Mouse (Mus musculus) MEL (cell line): Measurements from ENCODE around the gene Pold4. TPM values are rescaled to one million over a fixed set of nuclear protein-coding genes. Genes with fewer than 3 reads are reported as not detected.
A peak's percentile ranks its signal among the peaks of the same experiment; 100 is the strongest.

Experiments used
- DNase-seq: peaks from one replicate; pipeline ENCODE4 v3.0.0; 2011; ENCODE audit warnings: low read depth, low spot score
- H3K27ac ChIP-seq: 2 replicates; pipeline ENCODE4 v1.5.1; 2012; ENCODE audit warnings: low read depth, mild to moderate bottlenecking, control low read depth, low read length, moderate library complexity; ENCODE audit not compliant: control insufficient read depth
- H3K27me3 ChIP-seq, 2 experiments: fragments of 150-350 bp in 1 of 2; sonication (generic) in 1 of 2; 2 replicates each; pipeline ENCODE4 v1.6.1; 2012; ENCODE audit warnings: low read length in 2 of 2, mild to moderate bottlenecking in 2 of 2, improper control_type of control experiment in 1 of 2, moderate library complexity in 1 of 2; ENCODE audit not compliant: insufficient read depth in 2 of 2, control insufficient read depth in 1 of 2
- H3K36me3 ChIP-seq, 2 experiments: 2 replicates each; pipeline ENCODE4 v1.6.1; 2012 to 2014; ENCODE audit warnings: low read length in 2 of 2, improper control_type of control experiment in 1 of 2, inconsistent platforms in 1 of 2, mild to moderate bottlenecking in 1 of 2; ENCODE audit not compliant: insufficient read depth in 2 of 2, control insufficient read depth in 1 of 2
- H3K4me1 ChIP-seq, 2 experiments: fragments of 150-350 bp in 1 of 2; sonication (generic) in 1 of 2; 2 replicates each; pipeline ENCODE4 v1.6.1; 2012; ENCODE audit warnings: low read length in 2 of 2, improper control_type of control experiment in 1 of 2, mild to moderate bottlenecking in 1 of 2; ENCODE audit not compliant: insufficient read depth in 2 of 2, control insufficient read depth in 1 of 2
- H3K4me3 ChIP-seq, 2 experiments: fragments of 150-350 bp in 1 of 2; sonication (generic) in 1 of 2; 2 replicates each; pipeline ENCODE4 v1.5.1; 2012; ENCODE audit warnings: low read depth in 2 of 2, low read length in 2 of 2, mild to moderate bottlenecking in 2 of 2, moderate library complexity in 2 of 2, control low read depth in 1 of 2, improper control_type of control experiment in 1 of 2; ENCODE audit not compliant: control insufficient read depth in 1 of 2, insufficient read depth in 1 of 2
- H3K79me2 ChIP-seq: 2 replicates; pipeline ENCODE4 v1.6.1; 2012; ENCODE audit warnings: mild to moderate bottlenecking, low read length, moderate library complexity; ENCODE audit not compliant: control insufficient read depth, poor library complexity, insufficient read depth
- H3K9ac ChIP-seq: 2 replicates; pipeline ENCODE4 v1.6.1; 2012; ENCODE audit warnings: low read depth, mild to moderate bottlenecking, control low read depth, low read length, moderate library complexity; ENCODE audit not compliant: control insufficient read depth, poor library complexity, severe bottlenecking
- H3K9me3 ChIP-seq: fragments of 150-350 bp; sonication (generic); replicated peaks from 2 replicates; pipeline ENCODE4 v1.6.1; 2012; ENCODE audit warnings: mild to moderate bottlenecking, low read length, improper control_type of control experiment, moderate library complexity; ENCODE audit not compliant: insufficient read depth
- BHLHE40 ChIP-seq: IDR thresholded peaks from 2 replicates; pipeline ENCODE4 v1.6.1; 2012; ENCODE audit warnings: low read depth, mild to moderate bottlenecking, inconsistent platforms, low read length, improper control_type of control experiment, borderline replicate concordance
- CHD1 ChIP-seq: IDR thresholded peaks from 2 replicates; pipeline ENCODE4 v1.6.1; 2012; ENCODE audit warnings: low read depth, mild to moderate bottlenecking, inconsistent platforms, low read length, improper control_type of control experiment
- CHD2 ChIP-seq: IDR thresholded peaks from 2 replicates; pipeline ENCODE4 v1.6.1; 2011; ENCODE audit warnings: low read length, improper control_type of control experiment
- E2F4 ChIP-seq: IDR thresholded peaks from 2 replicates; pipeline ENCODE4 v1.6.1; 2011; ENCODE audit warnings: low read depth, low read length, improper control_type of control experiment, borderline replicate concordance
- ELF1 ChIP-seq: IDR thresholded peaks from 2 replicates; pipeline ENCODE4 v1.6.1; 2014; ENCODE audit warnings: low read depth, mild to moderate bottlenecking, inconsistent platforms, low read length, improper control_type of control experiment, moderate library complexity
- GABPA ChIP-seq: IDR thresholded peaks from 2 replicates; pipeline ENCODE4 v1.6.1; 2012; ENCODE audit warnings: low read depth, mild to moderate bottlenecking, inconsistent platforms, low read length, improper control_type of control experiment, moderate library complexity
- GATA1 ChIP-seq: IDR thresholded peaks from 2 replicates; pipeline ENCODE4 v1.6.1; 2011; ENCODE audit warnings: low read depth, low read length, improper control_type of control experiment
- HCFC1 ChIP-seq: IDR thresholded peaks from 2 replicates; pipeline ENCODE4 v1.6.1; 2012; ENCODE audit warnings: low read depth, mild to moderate bottlenecking, inconsistent platforms, low read length, improper control_type of control experiment, moderate library complexity
- MAZ ChIP-seq: IDR thresholded peaks from 2 replicates; pipeline ENCODE4 v1.6.1; 2012; ENCODE audit warnings: low read depth, mild to moderate bottlenecking, inconsistent platforms, low read length, improper control_type of control experiment
- MYC ChIP-seq: IDR thresholded peaks from 2 replicates; pipeline ENCODE4 v1.6.1; 2011; ENCODE audit warnings: low read depth, mild to moderate bottlenecking, low read length, improper control_type of control experiment, moderate library complexity
- NRF1 ChIP-seq: IDR thresholded peaks from 2 replicates; pipeline ENCODE4 v1.6.1; 2014; ENCODE audit warnings: low read depth, mild to moderate bottlenecking, inconsistent platforms, low read length, improper control_type of control experiment, moderate library complexity; ENCODE audit not compliant: poor library complexity, insufficient read depth, severe bottlenecking
- POLR2A ChIP-seq, 2 experiments: IDR thresholded peaks; 2 replicates each; pipeline ENCODE4 v1.6.1; 2011 to 2012; ENCODE audit warnings: low read length in 2 of 2, mild to moderate bottlenecking in 2 of 2, control low read depth in 1 of 2, improper control_type of control experiment in 1 of 2, low read depth in 1 of 2, moderate library complexity in 1 of 2; ENCODE audit not compliant: control insufficient read depth in 1 of 2, insufficient read depth in 1 of 2, poor library complexity in 1 of 2
- RAD21 ChIP-seq: IDR thresholded peaks from 2 replicates; pipeline ENCODE4 v1.6.1; 2011; ENCODE audit warnings: mild to moderate bottlenecking, low read depth, low read length, improper control_type of control experiment
- TBP ChIP-seq: IDR thresholded peaks from 2 replicates; pipeline ENCODE4 v1.8.0; 2011; ENCODE audit warnings: low read depth, low read length, improper control_type of control experiment
- TCF12 ChIP-seq: IDR thresholded peaks from 2 replicates; pipeline ENCODE4 v1.6.1; 2014; ENCODE audit warnings: low read depth, mild to moderate bottlenecking, inconsistent platforms, low read length, improper control_type of control experiment, moderate library complexity
- USF1 ChIP-seq: IDR thresholded peaks from 2 replicates; pipeline ENCODE4 v1.6.1; 2014; ENCODE audit warnings: low read depth, mild to moderate bottlenecking, inconsistent platforms, low read length, improper control_type of control experiment, moderate library complexity
- USF2 ChIP-seq, 2 experiments: IDR thresholded peaks; 2 replicates each; pipeline ENCODE4 v1.6.1; 2011 to 2012; ENCODE audit warnings: improper control_type of control experiment in 2 of 2, low read length in 2 of 2, borderline replicate concordance in 1 of 2, inconsistent platforms in 1 of 2, low read depth in 1 of 2, mild to moderate bottlenecking in 1 of 2; ENCODE audit not compliant: insufficient read depth in 1 of 2
- ZC3H11A ChIP-seq: IDR thresholded peaks from 2 replicates; pipeline ENCODE4 v1.6.1; 2012; ENCODE audit warnings: low read depth, mild to moderate bottlenecking, inconsistent platforms, low read length, improper control_type of control experiment
- ZMIZ1 ChIP-seq: IDR thresholded peaks from 2 replicates; pipeline ENCODE4 v1.6.1; 2012; ENCODE audit warnings: low read depth, mild to moderate bottlenecking, inconsistent platforms, low read length, improper control_type of control experiment, moderate library complexity
- polyA plus RNA-seq, 2 experiments: library from polyadenylated mRNA; stranded (reverse) in 1 of 2; unstranded in 1 of 2; fragments of >175 nt in 1 of 2; fragments of >200 nt in 1 of 2; gene quantifications; 2 replicates each; pipeline versions ENCODE4 v1.2.1 to v1.2.4; 2012; ENCODE audit warnings: low replicate concordance in 2 of 2, low read depth in 1 of 2; ENCODE audit not compliant: insufficient read length in 2 of 2, insufficient read depth in 1 of 2, missing spikeins in 1 of 2
- total RNA-seq: library from RNA; depleted of rRNA; stranded (reverse); fragments of 300-350 nt; gene quantifications from 2 replicates; pipeline ENCODE4 v1.2.3, GENCODE M21; 2012

Pold4 gene
- total and polyA plus RNA-seq, 3 experiments: 18.5 to 40.4 TPM; not detected in 1

- H3K27me3 ChIP-seq: peaks cover 8 to 11% of the 10 kb centered on the region in 2 experiments
- TF ChIP-seq E2F4: no peak
- no peak for TF ChIP-seq ZMIZ1
- no peak for TF ChIP-seq RAD21
- no peak for TF ChIP-seq POLR2A (IDR thresholded peaks at IDR 0.05; ENCODE audit: control insufficient read depth in 1 of 2, insufficient read depth in 1 of 2, low read depth in 1 of 2, low read length in 2 of 2, poor library complexity in 1 of 2)
- no peak for TF ChIP-seq ZC3H11A
- TF ChIP-seq GABPA: no peak
- no peak for TF ChIP-seq USF1
- TF ChIP-seq TCF12: no peak
- no peak for DNase-seq
- H3K27ac ChIP-seq: no peak overlapping the region
- no peak overlapping the region for H3K4me3 ChIP-seq
- H3K9me3 ChIP-seq: no peaks in the 10 kb centered on the region
- peaks cover 16 to 38% of the 10 kb centered on the region in 2 experiments for H3K4me1 ChIP-seq
- no peak overlapping the region for H3K9ac ChIP-seq
- peaks cover 2% of the 10 kb centered on the region; the same call in 1 of the 2 replicates for H3K79me2 ChIP-seq
- H3K36me3 ChIP-seq: peaks cover 0 to 35% of the 10 kb centered on the region in 2 experiments; a peak in 2 of 4 replicates
These were observed 12.9 kb upstream of the Pold4 start for GRCm38 (mm10) chr19:4218784-4219183.

GRCm38 (mm10) chr19:4219943-4220342 lies 11.8 kb upstream of the Pold4 start:
- H3K36me3 ChIP-seq: peaks cover 0 to 32% of the 10 kb centered on the region in 2 experiments; a peak in 2 of 4 replicates
- no peaks in the 10 kb centered on the region for H3K9me3 ChIP-seq
- TF ChIP-seq GATA1 (no peak), TBP (no peak), MAZ (no peak), CHD2 (no peak), MYC (no peak), BHLHE40 (no peak), USF2 (IDR thresholded peaks at IDR 0.05; ENCODE audit: borderline replicate concordance in 1 of 2, insufficient read depth in 1 of 2, low read depth in 1 of 2, low read length in 2 of 2) (no peak), ZC3H11A (no peak), POLR2A (IDR thresholded peaks at IDR 0.05; ENCODE audit: control insufficient read depth in 1 of 2, insufficient read depth in 1 of 2, low read depth in 1 of 2, low read length in 2 of 2, poor library complexity in 1 of 2) (no peak), NRF1 (no peak), CHD1 (no peak), ZMIZ1 (no peak), ELF1 (no peak), HCFC1 (no peak)
- no peak for DNase-seq
- 0 out of 2 replicates have a peak overlapping the region, but pooled peaks have one; percentile 3 for H3K27ac ChIP-seq
- H3K79me2 ChIP-seq: no peaks in the 10 kb centered on the region; the same call in 1 of the 2 replicates
- H3K27me3 ChIP-seq: peaks cover 2% of the 10 kb centered on the region in 2 experiments
- H3K9ac ChIP-seq: no peak overlapping the region
- peaks cover 16 to 36% of the 10 kb centered on the region in 2 experiments for H3K4me1 ChIP-seq
- H3K4me3 ChIP-seq: no peak overlapping the region
